Mouse (Mus musculus): ENCODE measurements around the gene Defa31.
"Not testable (repeated sequence)": the region's sequence is repeated elsewhere in the genome, so short reads cannot be mapped to it uniquely, and the experiment has no call there.

Gene Defa31

GRCm38 (mm10) chr8:21191314-21191713 is at the start of gene Defa31:
TSS of gene Defa31 (plus strand) at chr8:21191614.
- not testable (repeated sequence) for DNase-seq (ENCODE audit: low spot score in 2 of 2)

DNA sequence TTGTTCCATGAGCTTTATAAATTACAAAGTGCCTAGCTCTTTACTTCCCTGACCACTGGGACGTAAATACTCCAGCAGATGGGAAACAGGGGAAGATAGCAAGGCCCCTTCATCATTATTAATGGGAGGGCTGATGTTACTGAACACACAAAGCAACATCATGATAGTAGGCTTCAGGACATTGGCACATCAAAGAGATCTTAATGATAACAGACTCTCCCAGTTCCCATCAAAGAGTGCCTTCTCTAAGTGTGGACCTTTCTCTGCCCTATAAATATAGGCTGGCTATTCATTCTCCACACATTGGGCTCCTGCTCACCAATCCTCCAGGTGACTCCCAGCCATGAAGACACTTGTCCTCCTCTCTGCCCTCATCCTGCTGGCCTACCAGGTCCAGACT is 29.4 kb upstream of the Defa31 start, which contains the start of gene Defa22:
Gene Defa22, plus strand, starts transcription at position 301 of the 400 bp plus-strand sequence.
- DNase-seq (ENCODE audit: low spot score in 2 of 2), result not testable (repeated sequence)

DNA sequence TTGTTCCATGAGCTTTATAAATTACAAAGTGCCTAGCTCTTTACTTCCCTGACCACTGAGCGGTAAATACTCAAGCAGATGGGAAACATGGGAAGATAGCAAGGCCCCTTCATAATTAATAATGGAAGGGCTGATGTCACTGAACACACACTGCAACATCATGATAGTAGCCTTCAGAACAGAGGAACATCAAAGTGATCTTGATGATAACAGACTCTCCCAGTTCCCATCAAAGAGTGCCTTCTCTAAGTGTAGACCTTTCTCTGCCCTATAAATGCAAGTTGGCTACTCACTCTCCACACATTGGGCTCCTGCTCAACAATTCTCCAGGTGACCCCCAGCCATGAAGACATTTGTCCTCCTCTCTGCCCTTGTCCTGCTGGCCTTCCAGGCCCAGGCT is 9.8 kb downstream of the Defa31 start, which contains the start of gene Gm15293:
Gene Gm15293, plus strand, starts transcription at position 301 of the 400 bp plus-strand sequence.
- DNase-seq (ENCODE audit: low spot score in 2 of 2), result not testable (repeated sequence)

All from right cerebral cortex, postnatal 36 days (tissue).